Mouse (Mus musculus): Measurements from ENCODE around the gene Sh3d21. TPM values are rescaled to one million over a fixed set of nuclear protein-coding genes. Genes with fewer than 3 reads are reported as not detected.

Gene Sh3d21
- total and polyA plus RNA-seq, 2 experiments from 2014 or later: 1.7 to 2.1 TPM

DNA sequence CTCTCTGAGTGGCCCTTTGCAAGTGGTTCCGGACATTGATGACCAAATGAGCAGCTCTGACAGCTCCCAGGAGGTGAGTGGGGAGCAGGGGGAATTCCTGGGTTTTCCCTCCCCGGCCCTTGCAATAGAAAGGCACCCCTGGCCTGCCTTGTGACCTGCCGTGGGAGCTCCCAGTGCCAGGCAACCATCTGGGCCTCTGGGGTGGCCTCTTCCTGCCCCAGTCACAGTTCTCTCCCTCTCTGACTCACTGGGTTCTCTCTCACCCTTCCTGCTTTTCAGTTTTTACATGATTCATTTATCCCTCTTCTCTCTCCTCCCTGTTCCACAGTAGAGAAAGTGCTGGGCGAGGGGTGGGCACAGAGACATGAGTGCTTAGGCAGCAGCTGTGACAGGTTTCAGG lies 25.5 kb downstream of the Sh3d21 start:
- H3K4me2 ChIP-seq (ENCODE audit: low read depth): no peak overlapping the region
- 88% methylated on average over 4 of the region's 4 CpGs for WGBS
- H3K4me1 ChIP-seq (ENCODE audit: insufficient read depth): no peaks in the 10 kb centered on the region
- H3K27me3 ChIP-seq (ENCODE audit: insufficient read depth, low read length): no peaks in the 10 kb centered on the region
- TF ChIP-seq CTCF (IDR thresholded peaks at IDR 0.05; ENCODE audit: low read depth): no peak
- H3K4me3 ChIP-seq (ENCODE audit: low read depth, low read length): no peak overlapping the region
- ATAC-seq: no peak
- no peak overlapping the region for H3K9ac ChIP-seq
- no peak overlapping the region for H3K27ac ChIP-seq (ENCODE audit: low read depth, low read length)
- H3K36me3 ChIP-seq (ENCODE audit: insufficient read depth): peaks cover 45% of the 10 kb centered on the region
- no peak for DNase-seq
- no peaks in the 10 kb centered on the region for H3K9me3 ChIP-seq (ENCODE audit: low read length)

DNA sequence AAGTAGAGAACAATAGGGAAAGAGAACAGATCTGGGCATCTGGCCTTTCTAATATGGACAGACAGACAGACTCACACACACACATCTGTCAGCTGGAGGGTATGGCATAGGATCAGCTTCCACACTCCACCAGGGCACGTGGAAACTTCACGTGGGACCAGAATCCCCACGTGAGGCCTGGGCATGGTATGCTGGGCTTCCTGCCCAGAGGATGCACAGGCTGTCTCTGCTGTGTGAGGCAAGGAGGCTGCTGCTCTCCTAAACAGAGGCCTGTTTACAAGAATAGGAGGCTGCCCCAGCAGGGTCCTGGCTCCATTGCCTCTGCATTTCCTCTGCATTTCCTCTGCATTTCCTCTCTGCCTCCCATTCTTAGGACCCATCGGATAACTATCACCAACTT lies 28.7 kb downstream of the Sh3d21 start:
- no peak for TF ChIP-seq CTCF (IDR thresholded peaks at IDR 0.05; ENCODE audit: low read depth)
- Histone ChIP-seq H3K27ac (ENCODE audit: low read depth, low read length) (no peak overlapping the region), H3K4me3 (ENCODE audit: low read depth, low read length) (no peak overlapping the region), H3K4me1 (ENCODE audit: insufficient read depth) (peaks cover 3% of the 10 kb centered on the region; the same call in 1 of the 2 replicates), H3K36me3 (ENCODE audit: insufficient read depth) (peaks cover 54% of the 10 kb centered on the region), H3K9ac (no peak overlapping the region), H3K9me3 (ENCODE audit: low read length) (no peaks in the 10 kb centered on the region), H3K27me3 (ENCODE audit: insufficient read depth, low read length) (no peaks in the 10 kb centered on the region), H3K4me2 (ENCODE audit: low read depth) (no peak overlapping the region)
- ATAC-seq (no peak), DNase-seq (no peak)
- 77% methylated on average over 4 of the region's 4 CpGs for WGBS

DNA sequence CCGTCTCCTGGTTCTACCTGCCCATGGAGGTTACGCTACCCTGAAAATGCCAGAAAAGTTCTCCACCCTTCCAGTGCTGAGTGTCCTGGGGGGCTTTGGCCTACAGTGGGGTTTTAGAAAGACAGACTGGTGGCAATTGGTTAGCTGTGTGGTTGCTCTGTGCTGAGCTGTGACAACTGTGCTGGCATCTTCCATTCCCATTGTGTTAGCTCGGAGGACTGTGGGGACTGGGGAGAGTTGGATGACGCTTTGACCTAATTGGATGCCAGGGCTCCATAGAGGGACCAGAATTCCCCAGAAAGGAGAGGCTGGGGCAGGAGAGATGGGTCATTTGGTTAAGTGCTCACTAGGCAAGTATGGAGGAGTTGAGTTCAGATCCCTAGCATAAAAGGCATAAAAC lies 29.1 kb downstream of the Sh3d21 start:
- Histone ChIP-seq H3K27ac (ENCODE audit: low read depth, low read length) (no peak overlapping the region), H3K36me3 (ENCODE audit: insufficient read depth) (peaks cover 53% of the 10 kb centered on the region), H3K4me2 (ENCODE audit: low read depth) (no peak overlapping the region), H3K4me1 (ENCODE audit: insufficient read depth) (peaks cover 3% of the 10 kb centered on the region; the same call in 1 of the 2 replicates), H3K9me3 (ENCODE audit: low read length) (no peaks in the 10 kb centered on the region), H3K27me3 (ENCODE audit: insufficient read depth, low read length) (no peaks in the 10 kb centered on the region), H3K4me3 (ENCODE audit: low read depth, low read length) (no peak overlapping the region), H3K9ac (no peak overlapping the region)
- no peak for ATAC-seq
- DNase-seq: no peak
- TF ChIP-seq CTCF (IDR thresholded peaks at IDR 0.05; ENCODE audit: low read depth): no peak
- WGBS: 90% methylated on average over 4 of the region's 4 CpGs

DNA sequence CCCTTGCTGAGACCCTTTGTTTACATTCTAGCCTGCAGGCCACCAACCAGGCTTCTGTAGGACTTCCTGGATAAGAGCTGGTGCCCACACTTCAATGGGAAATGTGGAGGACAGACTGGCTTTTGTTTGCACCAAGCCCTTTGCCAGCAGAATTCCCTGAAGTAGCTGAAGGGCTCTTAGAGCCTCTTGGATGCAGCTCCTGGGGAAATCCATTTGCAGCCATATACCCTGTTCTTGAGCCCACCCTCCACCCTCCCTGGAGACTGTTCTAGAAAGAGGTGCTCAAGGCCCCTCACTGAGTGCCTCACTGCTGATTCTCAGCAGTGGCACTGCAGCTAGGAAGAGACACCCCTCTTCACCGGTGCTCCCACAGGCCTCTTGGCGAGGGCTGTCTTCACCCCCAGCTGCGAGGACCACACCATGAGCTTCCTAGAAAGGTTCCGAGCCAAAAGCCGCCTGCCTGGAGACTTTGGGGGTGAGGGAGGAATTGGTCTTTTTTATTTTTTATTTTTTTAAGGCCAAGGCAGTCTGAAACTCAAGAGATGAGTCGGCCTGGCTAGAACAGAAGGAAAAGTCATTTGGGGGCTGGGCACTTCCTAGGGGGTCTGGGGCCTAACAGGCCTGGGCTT lies 30.5 kb downstream of the Sh3d21 start:
- H3K9ac ChIP-seq: no peak overlapping the region
- peak overlapping the region; percentile 64; the same call in 1 of the 2 replicates for H3K27ac ChIP-seq (ENCODE audit: low read depth, low read length)
- no peaks in the 10 kb centered on the region for H3K27me3 ChIP-seq (ENCODE audit: insufficient read depth, low read length)
- TF ChIP-seq CTCF (IDR thresholded peaks at IDR 0.05; ENCODE audit: low read depth): no peak
- DNase-seq (no peak), ATAC-seq (no peak; the same call in 1 of the 2 replicates)
- H3K36me3 ChIP-seq (ENCODE audit: insufficient read depth): peaks cover 51% of the 10 kb centered on the region
- peaks cover 3% of the 10 kb centered on the region; the same call in 1 of the 2 replicates for H3K4me1 ChIP-seq (ENCODE audit: insufficient read depth)
- H3K4me3 ChIP-seq (ENCODE audit: low read depth, low read length): no peak overlapping the region
- 81% methylated on average over 6 of the region's 6 CpGs for WGBS
- H3K4me2 ChIP-seq (ENCODE audit: low read depth): no peak overlapping the region
- H3K9me3 ChIP-seq (ENCODE audit: low read length): no peaks in the 10 kb centered on the region

DNA sequence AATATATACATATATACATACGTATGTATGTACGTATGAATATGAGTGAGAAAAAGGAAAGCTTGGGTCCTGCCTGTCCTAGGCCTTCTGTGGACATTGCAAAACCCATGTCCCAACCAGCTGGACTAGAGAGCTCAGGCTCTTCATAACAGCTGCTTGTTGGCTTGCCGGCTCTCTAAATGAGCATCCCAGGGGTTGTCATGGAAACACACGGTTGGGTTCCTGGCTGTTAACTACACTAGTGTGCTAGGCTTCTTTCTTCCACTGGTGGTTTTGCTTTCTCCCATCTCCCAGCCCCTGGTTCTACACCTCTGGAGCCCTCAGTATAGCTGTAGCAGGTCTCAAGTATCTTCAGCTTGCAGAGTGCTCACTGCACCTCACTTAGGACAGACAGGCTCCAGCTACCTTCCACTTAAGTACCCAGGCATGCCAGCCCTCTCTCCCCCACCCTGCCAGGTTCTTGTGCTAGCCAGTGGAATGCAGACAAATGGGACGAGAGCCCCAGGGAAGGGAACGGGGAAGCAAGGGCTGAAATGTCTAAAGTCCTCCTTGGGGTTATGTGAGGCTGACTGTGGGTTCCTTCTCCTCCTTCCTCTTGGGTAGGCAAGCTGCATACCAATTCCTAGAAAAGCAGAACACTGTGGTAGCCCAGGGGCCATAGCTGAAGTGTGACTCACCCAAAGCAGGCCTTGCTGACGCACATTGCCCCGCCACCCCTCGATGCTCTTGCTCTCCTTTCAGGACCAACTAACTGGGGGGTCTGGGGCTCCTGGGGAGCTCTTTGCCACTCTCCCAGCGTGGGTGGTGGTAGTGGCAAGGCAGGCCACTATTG lies 31.8 kb downstream of the Sh3d21 start:
- 57% methylated on average over 10 of the region's 10 CpGs for WGBS
- Histone ChIP-seq H3K4me2 (ENCODE audit: low read depth) (no peak overlapping the region), H3K9ac (no peak overlapping the region), H3K27me3 (ENCODE audit: insufficient read depth, low read length) (no peaks in the 10 kb centered on the region), H3K9me3 (ENCODE audit: low read length) (no peaks in the 10 kb centered on the region), H3K4me3 (ENCODE audit: low read depth, low read length) (no peak overlapping the region), H3K27ac (ENCODE audit: low read depth, low read length) (peak overlapping the region; percentile 64), H3K4me1 (ENCODE audit: insufficient read depth) (peaks cover 3% of the 10 kb centered on the region; the same call in 1 of the 2 replicates), H3K36me3 (ENCODE audit: insufficient read depth) (peaks cover 45% of the 10 kb centered on the region)
- ATAC-seq (peak; percentile 91), DNase-seq (peak; percentile 75)
- 0 out of 2 replicates have a peak, but pooled peaks have one; percentile 10 for TF ChIP-seq CTCF (IDR thresholded peaks at IDR 0.05; ENCODE audit: low read depth)

DNA sequence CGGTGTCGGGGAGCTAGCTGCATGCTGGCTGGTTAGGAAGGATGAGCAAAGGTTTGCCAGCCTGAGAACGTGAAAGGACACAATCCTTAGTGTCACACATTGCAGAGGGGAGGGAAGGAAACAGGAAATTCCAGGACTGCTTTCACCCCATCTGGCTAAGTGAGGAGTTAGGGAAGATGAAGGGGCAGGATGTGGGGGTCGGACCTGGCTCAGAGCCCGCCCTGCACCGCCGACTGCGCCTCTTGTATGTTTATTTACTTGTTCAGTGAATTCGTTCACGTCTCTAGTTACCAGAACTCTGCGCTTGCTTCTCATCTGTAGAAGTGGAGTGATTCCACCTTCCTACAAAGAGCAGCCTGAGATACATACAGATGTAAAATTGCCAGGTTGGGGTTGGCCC lies 32.8 kb downstream of the Sh3d21 start:
- 76% methylated on average over 11 of the region's 11 CpGs for WGBS
- ATAC-seq: no peak

More for the DNA sequence above, 32.8 kb downstream of the Sh3d21 start:
- Histone ChIP-seq H3K9ac (no peak overlapping the region), H3K27me3 (ENCODE audit: insufficient read depth, low read length) (no peaks in the 10 kb centered on the region), H3K9me3 (ENCODE audit: low read length) (no peaks in the 10 kb centered on the region), H3K36me3 (ENCODE audit: insufficient read depth) (peaks cover 47% of the 10 kb centered on the region), H3K4me1 (ENCODE audit: insufficient read depth) (peaks cover 3% of the 10 kb centered on the region; the same call in 1 of the 2 replicates), H3K27ac (ENCODE audit: low read depth, low read length) (peak overlapping the region; percentile 35; the same call in 1 of the 2 replicates), H3K4me2 (ENCODE audit: low read depth) (no peak overlapping the region), H3K4me3 (ENCODE audit: low read depth, low read length) (no peak overlapping the region)
- DNase-seq: no peak
- TF ChIP-seq CTCF (IDR thresholded peaks at IDR 0.05; ENCODE audit: low read depth): no peak
